Mouse (Mus musculus) small intestine, adult 2 months (tissue): Measurements from ENCODE around the gene Mus81. TPM values are rescaled to one million over a fixed set of nuclear protein-coding genes. Genes with fewer than 3 reads are reported as not detected.

Source experiments
- H3K27ac ChIP-seq: fragments of 200-500 bp; 2 replicates; pipeline ENCODE4 v1.5.1; 2012; ENCODE audit warnings: low read depth, low read length, control low read depth, inconsistent platforms; ENCODE audit not compliant: insufficient read depth
- H3K27me3 ChIP-seq: fragments of 200-500 bp; 2 replicates; pipeline ENCODE4 v1.6.1; 2012; ENCODE audit warnings: mild to moderate bottlenecking, moderate library complexity, low read length, inconsistent platforms; ENCODE audit not compliant: control insufficient read depth, insufficient read depth
- H3K36me3 ChIP-seq: fragments of 200-500 bp; 2 replicates; pipeline ENCODE4 v1.6.1; 2012; ENCODE audit warnings: mild to moderate bottlenecking, low read length, control low read depth, inconsistent platforms; ENCODE audit not compliant: control insufficient read depth, insufficient read depth
- H3K4me1 ChIP-seq: fragments of 200-500 bp; 2 replicates; pipeline ENCODE4 v1.6.1; 2012; ENCODE audit warnings: low read length, inconsistent platforms, mixed read lengths; ENCODE audit not compliant: control insufficient read depth, insufficient read depth, insufficient read length
- H3K4me3 ChIP-seq: fragments of 200-500 bp; 2 replicates; pipeline ENCODE4 v1.5.1; 2012; ENCODE audit warnings: low read depth, mild to moderate bottlenecking, control low read depth, inconsistent platforms, low read length, moderate library complexity
- CTCF ChIP-seq: fragments of 200-500 bp; IDR thresholded peaks from 2 replicates; pipeline ENCODE4 v1.5.1; 2012; ENCODE audit warnings: low read depth, mild to moderate bottlenecking, control low read depth, inconsistent platforms, low read length, moderate library complexity, mixed read lengths; ENCODE audit not compliant: insufficient replicate concordance, insufficient read length; ENCODE audit errors: extremely low read depth
- POLR2A ChIP-seq: fragments of 200-500 bp; IDR thresholded peaks from 2 replicates; pipeline ENCODE4 v1.6.1; 2012; ENCODE audit warnings: low read depth, mild to moderate bottlenecking, control low read depth, inconsistent platforms, low read length, moderate library complexity
- WGBS: fragments of 180-500 bp; shearing (Covaris S2); methylation state at CpG from one replicate; pipeline ENCODE4 v1.1.7; 2018; 5-methylcytosine and 5-hydroxymethylcytosine counted together
- polyA plus RNA-seq: library from polyadenylated mRNA; depleted of rRNA; stranded (reverse); fragments of >200 nt; gene quantifications from 2 replicates; pipeline ENCODE4 v1.2.3, GENCODE M21; 2012

Gene Mus81
- polyA plus RNA-seq, 1 experiment: 29.1 TPM

DNA sequence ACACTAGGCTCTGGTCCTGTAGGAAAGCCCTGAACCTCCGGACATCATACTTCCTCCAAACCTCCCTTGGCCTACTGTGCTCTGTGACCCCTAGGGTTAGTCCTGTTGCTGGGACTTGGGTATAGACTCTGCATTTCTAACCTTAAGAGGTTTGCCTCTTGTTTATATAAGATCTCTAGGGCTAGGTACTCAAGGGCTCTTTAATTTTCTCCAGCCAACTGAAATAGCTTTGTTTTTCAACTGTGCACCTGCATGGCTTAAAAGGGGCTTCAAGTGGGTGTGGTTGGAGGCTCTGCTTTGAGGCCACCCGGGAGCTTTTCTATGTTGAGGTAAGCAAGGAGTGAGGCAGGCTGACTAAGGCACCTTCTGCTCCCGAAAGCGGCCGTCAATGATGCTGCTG, 3.7 kb downstream of the Mus81 start:
- Histone ChIP-seq H3K36me3 (peaks cover 7% of the 10 kb centered on the region; the same call in 1 of the 2 replicates), H3K4me1 (peaks cover 7% of the 10 kb centered on the region; the same call in 1 of the 2 replicates), H3K27ac (no peak overlapping the region), H3K4me3 (no peak overlapping the region), H3K27me3 (no peaks in the 10 kb centered on the region)
- 85% methylated on average over 5 of the region's 5 CpGs for WGBS
- no peak for TF ChIP-seq CTCF

- TF ChIP-seq CTCF: no peak
- TF ChIP-seq POLR2A: no peak
- Histone ChIP-seq H3K4me1 (peaks cover 7% of the 10 kb centered on the region; the same call in 1 of the 2 replicates), H3K27me3 (no peaks in the 10 kb centered on the region), H3K4me3 (no peak overlapping the region), H3K27ac (no peak overlapping the region), H3K36me3 (peaks cover 7% of the 10 kb centered on the region; the same call in 1 of the 2 replicates)
- WGBS: 54% methylated on average over 19 of the region's 19 CpGs
Observed at GRCm38 (mm10) chr19:5483386-5484359, 4.5 kb downstream of the Mus81 start.

GRCm38 (mm10) chr19:5481398-5481797, 6.8 kb downstream of the Mus81 start:
- no peak for TF ChIP-seq POLR2A
- no peak for TF ChIP-seq CTCF
- H3K36me3 ChIP-seq: peaks cover 7% of the 10 kb centered on the region; the same call in 1 of the 2 replicates
- no peak overlapping the region for H3K4me3 ChIP-seq
- WGBS: 92% methylated on average over 10 of the region's 10 CpGs
- no peaks in the 10 kb centered on the region for H3K27me3 ChIP-seq
- peaks cover 4% of the 10 kb centered on the region; the same call in 1 of the 2 replicates for H3K4me1 ChIP-seq
- no peak overlapping the region for H3K27ac ChIP-seq

DNA sequence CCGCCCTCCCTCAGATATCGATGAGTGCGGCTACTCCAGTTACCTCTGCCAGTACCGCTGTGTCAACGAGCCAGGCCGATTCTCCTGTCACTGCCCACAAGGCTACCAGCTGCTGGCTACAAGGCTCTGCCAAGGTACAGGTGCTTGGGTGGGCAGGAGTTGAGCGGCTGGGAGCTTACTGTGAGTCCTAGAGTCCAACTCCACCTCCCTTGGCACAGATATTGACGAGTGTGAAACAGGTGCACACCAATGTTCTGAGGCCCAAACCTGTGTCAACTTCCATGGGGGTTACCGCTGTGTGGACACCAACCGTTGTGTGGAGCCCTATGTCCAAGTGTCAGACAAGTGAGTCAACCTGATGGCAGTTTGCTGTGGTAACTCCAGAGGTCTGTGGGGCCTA, 8.2 kb downstream of the Mus81 start:
- Histone ChIP-seq H3K27ac (no peak overlapping the region), H3K36me3 (peaks cover 7% of the 10 kb centered on the region; the same call in 1 of the 2 replicates), H3K4me3 (no peak overlapping the region), H3K27me3 (no peaks in the 10 kb centered on the region), H3K4me1 (no peaks in the 10 kb centered on the region; the same call in 1 of the 2 replicates)
- no peak for TF ChIP-seq CTCF
- 36% methylated on average over 10 of the region's 10 CpGs for WGBS

- TF ChIP-seq CTCF (no peak), POLR2A (no peak)
- H3K27me3 ChIP-seq: no peaks in the 10 kb centered on the region
- H3K27ac ChIP-seq: no peak overlapping the region
- WGBS: 86% methylated on average over 18 of the region's 18 CpGs
- H3K36me3 ChIP-seq: 0 out of 2 replicates have a peak, but pooled peaks cover 3% of the 10 kb centered on the region
- H3K4me1 ChIP-seq: peaks cover 5% of the 10 kb centered on the region; the same call in 1 of the 2 replicates
- no peak overlapping the region for H3K4me3 ChIP-seq
Observed at GRCm38 (mm10) chr19:5477668-5478300, 10.4 kb downstream of the Mus81 start.

- WGBS: 91% methylated on average over 10 of the region's 10 CpGs
- Histone ChIP-seq H3K27ac (no peak overlapping the region), H3K4me3 (no peak overlapping the region), H3K4me1 (peaks cover 5% of the 10 kb centered on the region; the same call in 1 of the 2 replicates), H3K27me3 (no peaks in the 10 kb centered on the region), H3K36me3 (no peaks in the 10 kb centered on the region)
- TF ChIP-seq POLR2A (no peak), CTCF (no peak)
Observed at GRCm38 (mm10) chr19:5477004-5477667, 11.1 kb downstream of the Mus81 start.
